In genomic region chr2:90547144-90547609, GRCm38 (mm10) we compare ENCODE assay signal across 28 mouse cellular contexts. TPM values are rescaled to one million over a fixed set of nuclear protein-coding genes. Genes with fewer than 3 reads are reported as not detected.
DNase-seq lines count a peak whose midpoint lies in the region; TF ChIP-seq lines count a peak whose summit lies in the region.
"Had no signal": no experiment of that assay in that cellular context is flagged by ENCODE, and none has a peak within 500 bp of the region (broad histone marks: within the 10 kb centered on the region; RNA-seq: fewer than 3 reads in every experiment).

No protein-coding gene starts in this region.

- H3K27me3 ChIP-seq in CH12.LX (replicated peaks) = no peaks in the 10 kb centered on the region
- H3K27me3 ChIP-seq: hindbrain, embryonic 12.5 days; liver, embryonic 13.5 days had no signal

- TF ChIP-seq EP300 in CH12.LX (IDR thresholded peaks at IDR 0.05; ENCODE audit: low read length) = peak; percentile 92

- H3K9ac ChIP-seq in CH12.LX (ENCODE audit: insufficient read depth, low read depth) = no peak overlapping the region
- H3K9ac ChIP-seq: forebrain, postnatal 0 days; hindbrain, embryonic 12.5 days; liver, embryonic 13.5 days had no signal

- peaks cover 19% of the 10 kb centered on the region for H3K79me2 ChIP-seq in CH12.LX (replicated peaks; ENCODE audit: control insufficient read depth, extremely low read depth, insufficient read depth, poor library complexity, severe bottlenecking)

- no peaks in the 10 kb centered on the region for H3K36me3 ChIP-seq in CH12.LX (replicated peaks in 1 of 2; ENCODE audit: control insufficient read depth in 1 of 2, insufficient read depth in 1 of 2, low read length in 1 of 2)
- H3K36me3 ChIP-seq: hindbrain, embryonic 12.5 days; liver, embryonic 13.5 days had no signal

- peaks cover 3% of the 10 kb centered on the region for H3K9me3 ChIP-seq in CH12.LX (replicated peaks; ENCODE audit: low read length)
- H3K9me3 ChIP-seq: hindbrain, embryonic 12.5 days; liver, embryonic 13.5 days had no signal

- H3K4me3 ChIP-seq in CH12.LX (replicated peaks in 1 of 3; ENCODE audit: low read depth in 2 of 3, low read length in 2 of 3, poor library complexity in 1 of 3) = no peak overlapping the region
- H3K4me3 ChIP-seq: erythroblast, embryonic 14.5 days; hindbrain, embryonic 12.5 days; liver, embryonic 13.5 days had no signal

- TF ChIP-seq RAD21 in CH12.LX (IDR thresholded peaks at IDR 0.05; ENCODE audit: low read depth, low read length) = no peak; the same call in none of the 2 replicates

- H3K4me1 ChIP-seq in CH12.LX (ENCODE audit: control insufficient read depth in 1 of 2, insufficient read depth in 2 of 2) = peaks cover 29 to 87% of the 10 kb centered on the region in 2 experiments

- dilution Hi-C loops in CH12.LX (cut with MboI; ENCODE audit: extremely low pct_ligation_motif_present, extremely low pct_unique_long_range_greater_than_20kb, low sequenced_read_pairs) = no loop called here

- TF ChIP-seq POLR2A in CH12.LX (IDR thresholded peaks at IDR 0.05; ENCODE audit: low read depth, low read length) = no peak

- in situ Hi-C loops in CH12.LX (cut with MboI; ENCODE audit: low pct_ligation_motif_present, low pct_unique_long_range_greater_than_20kb, low sequenced_read_pairs) = no loop called here

- peak; percentile 63 for DNase-seq in kidney, adult 9 months
- DNase-seq in kidney, postnatal 10 days = no peak
- DNase-seq in B cell, adult 2 months = peak; percentile 62 to 65
- DNase-seq in CH12.LX (ENCODE audit: extremely low read depth) = peak; percentile 92
- peak; percentile 49 to 75 for DNase-seq in kidney, postnatal 25 days
- DNase-seq in thymus, postnatal 25 days = no peak
- DNase-seq in adrenal gland, adult 8-10 months = no peak
- no peak for DNase-seq in frontal cortex, postnatal 25 days (ENCODE audit: low spot score in 2 of 2)
- DNase-seq: adrenal gland, postnatal 36 days; cerebellum, adult 2 months; cerebellum, postnatal 14 days; forebrain, postnatal 0 days; gastrocnemius, postnatal 14 days; heart, postnatal 36 days; left cerebral cortex, postnatal 4 days; liver, embryonic 13.5 days; lung, adult 2 months; lung, postnatal 10 days; midbrain, embryonic 14.5 days; retina, postnatal 1 day; right cerebral cortex, postnatal 14 days; thymus, adult 18-20 months; thymus, postnatal 36 days had no signal

- H3K4me2 ChIP-seq in CH12.LX (ENCODE audit: insufficient read depth, low read depth, poor library complexity, severe bottlenecking) = peak overlapping the region; percentile 100
- H3K4me2 ChIP-seq: heart, embryonic 11.5 days; hindbrain, embryonic 12.5 days; liver, embryonic 13.5 days had no signal

- H3K27ac ChIP-seq in CH12.LX (ENCODE audit: insufficient read depth, low read depth) = 0 out of 2 replicates have a peak overlapping the region, but pooled peaks have one; percentile 28
- H3K27ac ChIP-seq: hindbrain, embryonic 12.5 days; kidney, postnatal 0 days; liver, embryonic 13.5 days; stomach, postnatal 0 days had no signal

- TF ChIP-seq CTCF in CH12.LX (conservative IDR thresholded peaks at IDR 0.05 in 1 of 2, IDR thresholded peaks at IDR 0.05 in 1 of 2; ENCODE audit: low read depth in 2 of 2, low read length in 2 of 2) = no peak

TF ChIP-seq in CH12.LX, 34 proteins besides CTCF, POLR2A, EP300 and RAD21:
- no peak for TF ChIP-seq ZC3H11A (IDR thresholded peaks at IDR 0.05; ENCODE audit: low read depth, low read length)
- TF ChIP-seq JUN (IDR thresholded peaks at IDR 0.05; ENCODE audit: insufficient read depth, low read depth, low read length) = peak; percentile 86
- no peak for TF ChIP-seq ZMIZ1 (IDR thresholded peaks at IDR 0.05; ENCODE audit: low read depth, low read length)
- TF ChIP-seq GABPA (IDR thresholded peaks at IDR 0.05; ENCODE audit: insufficient replicate concordance, low read depth, low read length) = no peak
- no peak for TF ChIP-seq NRF1 (IDR thresholded peaks at IDR 0.05; ENCODE audit: low read depth, low read length)
- peak; percentile 61; the same call in 1 of the 2 replicates for TF ChIP-seq RCOR1 (conservative IDR thresholded peaks at IDR 0.05; ENCODE audit: low read depth, low read length)
- TF ChIP-seq JUND (conservative IDR thresholded peaks at IDR 0.05; ENCODE audit: low read depth, low read length) = peak; percentile 95
- TF ChIP-seq ZKSCAN1 (IDR thresholded peaks at IDR 0.05; ENCODE audit: borderline replicate concordance, low read depth, low read length) = no peak
- peak; percentile 72; the same call in 1 of the 2 replicates for TF ChIP-seq MXI1 (IDR thresholded peaks at IDR 0.05; ENCODE audit: low read depth, low read length)
- TF ChIP-seq ELF1 (IDR thresholded peaks at IDR 0.05; ENCODE audit: low read depth, low read length) = peak; percentile 28; the same call in 1 of the 2 replicates
- 0 out of 2 replicates have a peak, but pooled peaks have one; percentile 25 for TF ChIP-seq NELFE (IDR thresholded peaks at IDR 0.05; ENCODE audit: low read depth, low read length)
- TF ChIP-seq MAZ (IDR thresholded peaks at IDR 0.05; ENCODE audit: low read depth, low read length) = no peak; the same call in 1 of the 2 replicates
- peak; percentile 84 for TF ChIP-seq ETS1 (conservative IDR thresholded peaks at IDR 0.05; ENCODE audit: low read depth, low read length)
- TF ChIP-seq CHD2 (IDR thresholded peaks at IDR 0.05; ENCODE audit: low read length) = peak; percentile 62; the same call in 1 of the 2 replicates
- peak; percentile 53 for TF ChIP-seq TCF12 (IDR thresholded peaks at IDR 0.05; ENCODE audit: low read depth, low read length)
- no peak for TF ChIP-seq POLR2AphosphoS2 (IDR thresholded peaks at IDR 0.05; ENCODE audit: low read depth, low read length)
- peak; percentile 82 for TF ChIP-seq BHLHE40 (IDR thresholded peaks at IDR 0.05; ENCODE audit: low read depth, low read length)
- peak; percentile 23; the same call in 1 of the 2 replicates for TF ChIP-seq SMC3 (IDR thresholded peaks at IDR 0.05; ENCODE audit: low read depth, low read length)
- no peak for TF ChIP-seq E2F4 (IDR thresholded peaks at IDR 0.05; ENCODE audit: insufficient replicate concordance, low read depth, low read length)
- TF ChIP-seq MEF2A (IDR thresholded peaks at IDR 0.05; ENCODE audit: borderline replicate concordance, low read depth, low read length) = peak; percentile 31; the same call in 1 of the 2 replicates
- TF ChIP-seq USF1 (IDR thresholded peaks at IDR 0.05; ENCODE audit: low read depth, low read length) = no peak
- TF ChIP-seq PAX5 (IDR thresholded peaks at IDR 0.05; ENCODE audit: low read length) = no peak
- TF ChIP-seq SIN3A (IDR thresholded peaks at IDR 0.05; ENCODE audit: low read length) = peak; percentile 93
- 0 out of 2 replicates have a peak, but pooled peaks have one; percentile 23 for TF ChIP-seq KAT2A (IDR thresholded peaks at IDR 0.05; ENCODE audit: insufficient replicate concordance, low read length)
- peak; percentile 88 for TF ChIP-seq MYC (IDR thresholded peaks at IDR 0.05; ENCODE audit: low read depth, low read length)
- peak; percentile 82 for TF ChIP-seq MAFK (IDR thresholded peaks at IDR 0.05; ENCODE audit: insufficient replicate concordance, low read length)
- TF ChIP-seq IRF4 (IDR thresholded peaks at IDR 0.05; ENCODE audit: low read depth, low read length) = peak; percentile 96
- no peak for TF ChIP-seq TBP (conservative IDR thresholded peaks at IDR 0.05; ENCODE audit: low read depth, low read length)
- TF ChIP-seq ZNF384 (IDR thresholded peaks at IDR 0.05; ENCODE audit: low read depth, low read length) = peak; percentile 42; the same call in 1 of the 2 replicates
- TF ChIP-seq HCFC1 (IDR thresholded peaks at IDR 0.05; ENCODE audit: low read depth, low read length) = no peak
- no peak for TF ChIP-seq UBTF (IDR thresholded peaks at IDR 0.05; ENCODE audit: low read depth, low read length)
- no peak for TF ChIP-seq USF2 (conservative IDR thresholded peaks at IDR 0.05; ENCODE audit: low read depth, low read length)
- TF ChIP-seq MAX (IDR thresholded peaks at IDR 0.05; ENCODE audit: low read length) = peak; percentile 84; the same call in 1 of the 2 replicates
- no peak for TF ChIP-seq CHD1 (IDR thresholded peaks at IDR 0.05; ENCODE audit: low read depth, low read length)

RNA-seq across cellular contexts. Expression of gene Ptprj, which starts 33.3 kb away (rescaled TPM):
- total RNA-seq in CH12.LX (2012; rRNA removed) (7.3 and 9.7 TPM in 2 replicates), CH12.LX (2014; rRNA removed) (6.8 and 6.9 TPM in 2 replicates)
- polyA plus RNA-seq in CH12.LX (2012; ENCODE audit: insufficient read length, low read depth) = 7.3 and 8.9 TPM in 2 replicates
- 10 to 100 TPM; 13.5 to 33.1 (median 23.3) TPM for total RNA-seq in adrenal gland, adult 8-10 months (2022)
- polyA plus RNA-seq: erythroblast, embryonic 14.5 days had no signal

Comparison
In these comparisons a context has a peak if more than half of its experiments do, and no peak if none do; other contexts are left out.
1. DNase-seq: peak in kidney, adult 9 months (single experiment), B cell, adult 2 months (2 of 2), CH12.LX (single experiment) and kidney, postnatal 25 days (2 of 2); none in kidney, postnatal 10 days (single experiment), thymus, postnatal 25 days (single experiment), adrenal gland, adult 8-10 months (single experiment) and frontal cortex, postnatal 25 days (0 of 2).